In genomic region chr6:51039486-51040180, GRCm38 (mm10) we compare ENCODE assay signal across 10 mouse cellular contexts.
"Had no signal": no experiment of that assay in that cellular context is flagged by ENCODE, and none has a peak within 500 bp of the region (broad histone marks: within the 10 kb centered on the region; RNA-seq: fewer than 3 reads in every experiment).

No protein-coding gene starts in this region.

- DNase-seq: kidney, adult 11 months; kidney, postnatal 25 days; lung, adult 18-20 months; right cerebral cortex, postnatal 4 days; spleen, adult 18-20 months; thymus, adult 18-20 months; thymus, postnatal 14 days had no signal

- H3K9ac ChIP-seq: liver, embryonic 14.5 days; midbrain, embryonic 13.5 days; neural tube, embryonic 12.5 days had no signal

- H3K4me1 ChIP-seq: neural tube, embryonic 12.5 days had no signal

- ATAC-seq: midbrain, embryonic 13.5 days had no signal

- H3K27me3 ChIP-seq: midbrain, embryonic 13.5 days; neural tube, embryonic 12.5 days had no signal

- H3K27ac ChIP-seq: liver, embryonic 14.5 days; midbrain, embryonic 13.5 days; neural tube, embryonic 12.5 days had no signal

- H3K9me3 ChIP-seq: midbrain, embryonic 13.5 days; neural tube, embryonic 12.5 days had no signal

- H3K36me3 ChIP-seq: midbrain, embryonic 13.5 days; neural tube, embryonic 12.5 days had no signal

- H3K4me2 ChIP-seq: midbrain, embryonic 13.5 days; neural tube, embryonic 12.5 days had no signal

- H3K4me3 ChIP-seq: midbrain, embryonic 13.5 days; neural tube, embryonic 12.5 days had no signal
